Mouse (Mus musculus) right cerebral cortex, postnatal 10 days (tissue): Measurements from ENCODE around the gene Ly6g5c.

ENCODE experiments used
- DNase-seq, 2 experiments: peaks; one replicate each; pipeline ENCODE4 v3.0.0; 2021; ENCODE audit warnings: low spot score in 2 of 2

The Ly6g5c gene

GRCm38 (mm10) chr17:35140490-35140996 lies 32.5 kb downstream of the Ly6g5c start:
- DNase-seq = no peak

- no peak for DNase-seq
Measured at GRCm38 (mm10) chr17:35141971-35142370, 33.9 kb downstream of the Ly6g5c start.

GRCm38 (mm10) chr17:35146139-35146538 lies 38.1 kb downstream of the Ly6g5c start:
- no peak for DNase-seq

GRCm38 (mm10) chr17:35147348-35147747 lies 39.3 kb downstream of the Ly6g5c start:
- DNase-seq = no peak

GRCm38 (mm10) chr17:35147922-35148639 lies 40.0 kb downstream of the Ly6g5c start:
- no peak for DNase-seq

- DNase-seq = no peak
Measured at GRCm38 (mm10) chr17:35152121-35152520, 44.0 kb downstream of the Ly6g5c start.

- no peak for DNase-seq
Measured at GRCm38 (mm10) chr17:35153077-35153476, 45.0 kb downstream of the Ly6g5c start.

GRCm38 (mm10) chr17:35153931-35154330 lies 45.9 kb downstream of the Ly6g5c start:
- no peak for DNase-seq

GRCm38 (mm10) chr17:35154616-35155015 lies 46.5 kb downstream of the Ly6g5c start:
- DNase-seq = no peak

- no peak for DNase-seq
Measured at GRCm38 (mm10) chr17:35155451-35155850, 47.4 kb downstream of the Ly6g5c start.

- DNase-seq = no peak
Measured at GRCm38 (mm10) chr17:35156461-35157200, 48.6 kb downstream of the Ly6g5c start.

- DNase-seq = no peak
Measured at GRCm38 (mm10) chr17:35157254-35157653, 49.2 kb downstream of the Ly6g5c start.

- peak in 1 of 2 experiments; percentile 36 for DNase-seq
Measured at GRCm38 (mm10) chr17:35157661-35158175, 49.6 kb downstream of the Ly6g5c start.

GRCm38 (mm10) chr17:35158850-35159593 lies 50.9 kb downstream of the Ly6g5c start:
- DNase-seq = no peak

GRCm38 (mm10) chr17:35159638-35160037 lies 51.6 kb downstream of the Ly6g5c start:
- no peak for DNase-seq

GRCm38 (mm10) chr17:35161421-35161820 lies 53.3 kb downstream of the Ly6g5c start:
- DNase-seq = no peak
